Mouse (Mus musculus) spleen, adult 2 months (tissue): ENCODE data around the gene Calcoco2. TPM values are rescaled to one million over a fixed set of nuclear protein-coding genes. Genes with fewer than 3 reads are reported as not detected.

ENCODE experiments used
- DNase-seq, 2 experiments: peaks; one replicate each; pipeline versions ENCODE4 v3.0.0 to v3.0.0-alpha.2; 2012 to 2021; ENCODE audit warnings: low spot score in 2 of 2, low read depth in 1 of 2
- H3K27ac ChIP-seq: fragments of 200-500 bp; 2 replicates; pipeline ENCODE4 v1.5.1; 2012; ENCODE audit warnings: low read length, inconsistent platforms; ENCODE audit not compliant: insufficient read depth
- H3K27me3 ChIP-seq: fragments of 200-500 bp; 2 replicates; pipeline ENCODE4 v1.6.1; 2012; ENCODE audit warnings: mild to moderate bottlenecking, moderate library complexity, low read length, inconsistent platforms; ENCODE audit not compliant: control insufficient read depth, insufficient read depth
- H3K36me3 ChIP-seq: fragments of 200-500 bp; 2 replicates; pipeline ENCODE4 v1.6.1; 2012; ENCODE audit warnings: mild to moderate bottlenecking, low read length, inconsistent platforms; ENCODE audit not compliant: control insufficient read depth, insufficient read depth
- H3K4me1 ChIP-seq: fragments of 200-500 bp; 2 replicates; pipeline ENCODE4 v1.6.1; 2011; ENCODE audit warnings: inconsistent platforms; ENCODE audit not compliant: control insufficient read depth, insufficient read depth, insufficient read length
- H3K4me3 ChIP-seq: fragments of 200-500 bp; 2 replicates; pipeline ENCODE4 v1.5.1; 2011; ENCODE audit warnings: mild to moderate bottlenecking, inconsistent platforms; ENCODE audit not compliant: insufficient read depth, insufficient read length; ENCODE audit errors: extremely low read depth
- CTCF ChIP-seq: fragments of 200-500 bp; IDR thresholded peaks from 2 replicates; pipeline ENCODE4 v1.5.1; 2011; ENCODE audit warnings: mild to moderate bottlenecking, inconsistent platforms; ENCODE audit not compliant: insufficient read depth, insufficient read length, insufficient replicate concordance; ENCODE audit errors: extremely low read depth
- POLR2A ChIP-seq: fragments of 200-500 bp; IDR thresholded peaks from 2 replicates; pipeline ENCODE4 v1.6.1; 2011; ENCODE audit warnings: low read depth, low read length, inconsistent platforms
- WGBS: fragments of 180-500 bp; shearing (Covaris S2); methylation state at CpG from one replicate; pipeline ENCODE4 v1.1.7; 2018; 5-methylcytosine and 5-hydroxymethylcytosine counted together
- polyA plus RNA-seq: library from polyadenylated mRNA; depleted of rRNA; stranded (reverse); fragments of >200 nt; gene quantifications from 2 replicates; pipeline ENCODE4 v1.2.3, GENCODE M21; 2012; rRNA removed

The Calcoco2 gene
- polyA plus RNA-seq, 1 experiment = not detected

GRCm38 (mm10) chr11:96050854-96051253 is 60.9 kb downstream of the Calcoco2 start:
- no peak for DNase-seq
- Histone ChIP-seq H3K4me1 (peaks cover 3% of the 10 kb centered on the region), H3K36me3 (peaks cover 45% of the 10 kb centered on the region), H3K27me3 (no peaks in the 10 kb centered on the region), H3K27ac (no peak overlapping the region), H3K4me3 (no peak overlapping the region)
- 97% methylated on average over 3 of the region's 3 CpGs for whole genome bisulfite sequencing
- TF ChIP-seq CTCF = no peak
- TF ChIP-seq POLR2A = no peak

- no peak overlapping the region for H3K4me3 ChIP-seq
- no peaks in the 10 kb centered on the region for H3K27me3 ChIP-seq
- WGBS = 99% methylated on average over 4 of the region's 4 CpGs
- H3K36me3 ChIP-seq = peaks cover 39% of the 10 kb centered on the region
- no peak overlapping the region for H3K27ac ChIP-seq
- peaks cover 3% of the 10 kb centered on the region for H3K4me1 ChIP-seq
- no peak for DNase-seq
- TF ChIP-seq POLR2A (no peak), CTCF (no peak)
Observed at GRCm38 (mm10) chr11:96049939-96050338, 61.8 kb downstream of the Calcoco2 start.

Other genes starting within 250 kb of the Calcoco2 start
- gene B4galnt2, start 197.1 kb downstream of the Calcoco2 start, polyA plus RNA-seq = not detected in 2 replicates
- 0.05 TPM in 1 of 2 replicates, not detected in the other for gene Igf2bp1, start 106.0 kb downstream of the Calcoco2 start, polyA plus RNA-seq
- gene Gip, start 87.4 kb downstream of the Calcoco2 start, polyA plus RNA-seq = not detected in 2 replicates
- 15.6 and 18.1 TPM in 2 replicates for gene Snf8, start 77.1 kb downstream of the Calcoco2 start, polyA plus RNA-seq
- gene Ube2z, start 46.6 kb downstream of the Calcoco2 start, polyA plus RNA-seq = 20.1 and 20.2 TPM in 2 replicates
- gene Atp5g1, start 36.3 kb downstream of the Calcoco2 start, polyA plus RNA-seq = 193 and 219 TPM in 2 replicates
- gene Ttll6, start 21.8 kb upstream of the Calcoco2 start, polyA plus RNA-seq = not detected in 2 replicates
- gene Hoxb13, start 82.4 kb upstream of the Calcoco2 start, polyA plus RNA-seq = not detected in 2 replicates
- gene Hoxb9, start 159.5 kb upstream of the Calcoco2 start, polyA plus RNA-seq = 0.26 and 0.27 TPM in 2 replicates
- 0.37 and 0.43 TPM in 2 replicates for gene Hoxb8, start 169.9 kb upstream of the Calcoco2 start, polyA plus RNA-seq
- 0.60 and 0.62 TPM in 2 replicates for gene Hoxb7, start 174.7 kb upstream of the Calcoco2 start, polyA plus RNA-seq
- 1.2 and 1.3 TPM in 2 replicates for gene Hoxb6, start 180.5 kb upstream of the Calcoco2 start, polyA plus RNA-seq
- 0.37 and 0.40 TPM in 2 replicates for gene Hoxb5, start 191.4 kb upstream of the Calcoco2 start, polyA plus RNA-seq
- 2.6 and 3.3 TPM in 2 replicates for gene Hoxb4, start 206.3 kb upstream of the Calcoco2 start, polyA plus RNA-seq
- gene Hoxb3, start 211.4 kb upstream of the Calcoco2 start, polyA plus RNA-seq = 2.0 and 2.6 TPM in 2 replicates
- 1.9 and 2.4 TPM in 2 replicates for gene Hoxb2, start 238.6 kb upstream of the Calcoco2 start, polyA plus RNA-seq